15 mouse cellular contexts compared by ENCODE assay signal in the genomic region with DNA sequence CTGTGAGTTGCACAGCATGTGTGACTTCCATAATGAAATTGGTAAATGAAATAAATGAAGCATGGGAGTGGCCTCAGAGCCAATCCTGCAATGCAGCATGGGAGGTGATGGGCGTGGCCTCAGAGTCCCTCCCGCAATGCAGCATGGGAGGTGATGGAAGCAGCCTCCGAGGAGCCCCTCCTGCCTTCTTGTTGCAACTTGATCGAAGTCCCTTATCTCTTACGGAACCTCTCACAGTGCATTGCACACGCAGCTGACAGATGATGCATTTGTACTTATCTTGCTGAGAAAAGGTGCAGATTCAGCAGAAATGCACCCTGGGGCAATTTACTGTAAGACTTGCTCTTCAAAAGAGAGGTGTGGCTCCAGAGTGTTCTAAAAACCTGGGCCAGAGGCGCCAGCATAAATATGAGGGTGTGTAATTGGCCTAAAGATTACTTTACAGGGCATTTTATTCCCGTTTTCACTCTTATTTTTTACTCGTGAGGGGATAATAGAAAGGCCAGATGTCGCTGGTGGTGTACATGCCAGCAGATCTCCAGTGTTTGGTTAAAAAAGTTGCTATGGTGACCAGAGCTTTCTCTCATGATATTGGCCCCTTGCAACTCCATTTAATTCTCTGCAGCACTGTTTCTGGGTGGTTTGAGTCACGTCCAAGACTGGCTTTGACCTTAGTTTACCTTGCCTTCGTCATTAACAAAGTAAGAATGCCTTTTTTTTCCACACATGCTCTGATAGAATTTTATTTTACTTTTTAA. TPM values are rescaled to one million over a fixed set of nuclear protein-coding genes. Genes with fewer than 3 reads are reported as not detected.
DNase-seq lines count a peak whose midpoint lies in the region; ATAC-seq and TF ChIP-seq lines count a peak whose summit lies in the region.
"Had no signal": no experiment of that assay in that cellular context is flagged by ENCODE, and none has a peak within 500 bp of the region (broad histone marks: within the 10 kb centered on the region; RNA-seq: fewer than 3 reads in every experiment).

No protein-coding gene starts in this region.

- 0 out of 2 replicates have a peak overlapping the region, but pooled peaks have one; percentile 14 for H3K27ac ChIP-seq in hindbrain, embryonic 15.5 days (replicated peaks)
- no peak overlapping the region for H3K27ac ChIP-seq in hindbrain, embryonic 14.5 days
- peak overlapping the region; percentile 46; the same call in 1 of the 2 replicates for H3K27ac ChIP-seq in liver, embryonic 16.5 days (ENCODE audit: low read length)
- H3K27ac ChIP-seq: hindbrain, embryonic 10.5 days had no signal

- no peak for ATAC-seq in hindbrain, embryonic 15.5 days (ENCODE audit: low FRiP score, low read depth)
- ATAC-seq in hindbrain, embryonic 14.5 days (ENCODE audit: low FRiP score) = no peak
- ATAC-seq in erythroblast, adult 5-6 weeks (replicated peaks; ENCODE audit: low FRiP score, poor library complexity, severe bottlenecking) = peak; percentile 61; the same call in 1 of the 2 replicates
- ATAC-seq in liver, embryonic 16.5 days (ENCODE audit: low read depth) = peak; percentile 76

- no peaks in the 10 kb centered on the region for H3K9me3 ChIP-seq in hindbrain, embryonic 15.5 days
- no peaks in the 10 kb centered on the region for H3K9me3 ChIP-seq in hindbrain, embryonic 14.5 days (ENCODE audit: control insufficient read depth, low read length)
- H3K9me3 ChIP-seq in liver, embryonic 16.5 days (replicated peaks; ENCODE audit: control insufficient read depth, low read length) = no peaks in the 10 kb centered on the region
- H3K9me3 ChIP-seq: hindbrain, embryonic 10.5 days had no signal

- no peak overlapping the region for H3K9ac ChIP-seq in hindbrain, embryonic 15.5 days
- H3K9ac ChIP-seq in hindbrain, embryonic 14.5 days = no peak overlapping the region
- no peak overlapping the region for H3K9ac ChIP-seq in liver, embryonic 16.5 days (ENCODE audit: low read depth, low read length)

- no peak for TF ChIP-seq CTCF in brain, embryonic 14.5 days (IDR thresholded peaks at IDR 0.05; ENCODE audit: borderline replicate concordance, extremely low read depth, insufficient read depth, insufficient read length)

- no peak overlapping the region for H3K4me2 ChIP-seq in hindbrain, embryonic 15.5 days
- no peak overlapping the region for H3K4me2 ChIP-seq in hindbrain, embryonic 14.5 days (replicated peaks)
- no peak overlapping the region; the same call in 1 of the 2 replicates for H3K4me2 ChIP-seq in liver, embryonic 16.5 days (ENCODE audit: low read depth, low read length)

- 0 out of 2 replicates have a peak, but pooled peaks cover 6% of the 10 kb centered on the region for H3K36me3 ChIP-seq in hindbrain, embryonic 15.5 days
- peaks cover 8% of the 10 kb centered on the region; the same call in 1 of the 2 replicates for H3K36me3 ChIP-seq in hindbrain, embryonic 14.5 days (replicated peaks; ENCODE audit: control insufficient read depth, insufficient read depth)
- no peaks in the 10 kb centered on the region for H3K36me3 ChIP-seq in liver, embryonic 16.5 days (ENCODE audit: control insufficient read depth, insufficient read depth)

- no peak for TF ChIP-seq POLR2A in brain, embryonic 14.5 days (IDR thresholded peaks at IDR 0.05; ENCODE audit: borderline replicate concordance, extremely low read depth, insufficient read depth, insufficient read length, poor library complexity, severe bottlenecking)

- H3K4me1 ChIP-seq in hindbrain, embryonic 15.5 days (replicated peaks) = peaks cover 7% of the 10 kb centered on the region; the same call in 1 of the 2 replicates
- no peaks in the 10 kb centered on the region for H3K4me1 ChIP-seq in hindbrain, embryonic 14.5 days (replicated peaks; ENCODE audit: control insufficient read depth, insufficient read depth, low read length)
- peaks cover 26% of the 10 kb centered on the region for H3K4me1 ChIP-seq in liver, embryonic 16.5 days (ENCODE audit: control insufficient read depth, low read depth, low read length)
- H3K4me1 ChIP-seq: hindbrain, embryonic 10.5 days had no signal

- 65% methylated on average over 12 of the region's 12 CpGs for WGBS in hindbrain, embryonic 15.5 days
- WGBS in hindbrain, embryonic 14.5 days = 67% methylated on average over 12 of the region's 12 CpGs
- 54% methylated on average over 12 of the region's 12 CpGs for WGBS in liver, embryonic 16.5 days (ENCODE audit: insufficient replicate concordance)

- H3K27me3 ChIP-seq in hindbrain, embryonic 15.5 days = no peaks in the 10 kb centered on the region
- no peaks in the 10 kb centered on the region for H3K27me3 ChIP-seq in hindbrain, embryonic 14.5 days (ENCODE audit: control insufficient read depth, insufficient read depth, low read length)
- H3K27me3 ChIP-seq in liver, embryonic 16.5 days (ENCODE audit: control insufficient read depth, insufficient read depth, low read depth, low read length) = no peaks in the 10 kb centered on the region
- H3K27me3 ChIP-seq: CH12.LX had no signal

- H3K4me3 ChIP-seq in hindbrain, embryonic 15.5 days = no peak overlapping the region
- H3K4me3 ChIP-seq in hindbrain, embryonic 14.5 days (replicated peaks; ENCODE audit: low read length) = no peak overlapping the region
- no peak overlapping the region for H3K4me3 ChIP-seq in liver, embryonic 16.5 days (ENCODE audit: low read depth, low read length)
- H3K4me3 ChIP-seq: hindbrain, embryonic 10.5 days had no signal

- no peak for DNase-seq in hindbrain, embryonic 14.5 days (ENCODE audit: low spot score)
- peak; percentile 33 for DNase-seq in brain, embryonic 14.5 days (ENCODE audit: low read depth)
- DNase-seq in frontal cortex, adult 2 months (ENCODE audit: extremely low spot score in 1 of 2, low spot score in 1 of 2) = no peak
- no peak for DNase-seq in thymus, postnatal 10 days (ENCODE audit: low spot score in 2 of 2)
- DNase-seq: adrenal gland, postnatal 10 days; cerebellum, adult 11-12 months; kidney, adult 2 months; layer of hippocampus, postnatal 36 days; lung, postnatal 10 days; right cerebral cortex, postnatal 14 days had no signal

RNA-seq across cellular contexts. Expression of a gene that starts 35.4 kb away (rescaled TPM):
- 0.18 and 0.28 TPM in 2 replicates for polyA plus RNA-seq in hindbrain, embryonic 15.5 days (2015; fragmentation: Nextera tagmentation; extraction: Ambion mirVana)
- polyA plus RNA-seq in hindbrain, embryonic 14.5 days (2014; fragmentation: Nextera tagmentation; extraction: Ambion mirVana) = 0.13 and 0.21 TPM in 2 replicates
- polyA plus RNA-seq in brain, embryonic 14.5 days (2012; rRNA removed) = 0.24 and 0.51 TPM in 2 replicates
- not detected in 2 replicates for total RNA-seq in erythroblast, adult 5-6 weeks (2015; ENCODE audit: low replicate concordance)
- total RNA-seq in erythroblast, adult 5-6 weeks (2017; ENCODE audit: low replicate concordance) = not detected in 2 replicates
- polyA plus RNA-seq in liver, embryonic 16.5 days (2015; fragmentation: Nextera tagmentation; extraction: Ambion mirVana) = not detected in 2 replicates
- 0.21 and 0.28 TPM in 2 replicates for polyA plus RNA-seq in frontal cortex, adult 2 months (2012; rRNA removed)
- total RNA-seq: layer of hippocampus, postnatal 36 days had no signal

Comparison
In these comparisons a context has a peak if more than half of its experiments do, and no peak if none do; other contexts are left out.
1. ATAC-seq: peak in erythroblast, adult 5-6 weeks (single experiment) and liver, embryonic 16.5 days (single experiment); none in hindbrain, embryonic 15.5 days (single experiment) and hindbrain, embryonic 14.5 days (single experiment).